Mouse (Mus musculus) left cerebral cortex, adult 2 months (tissue): ENCODE results near the gene Ccnd3. TPM values are rescaled to one million over a fixed set of nuclear protein-coding genes. Genes with fewer than 3 reads are reported as not detected.

Experiments
- DNase-seq, 2 experiments: peaks; one replicate each; pipeline ENCODE4 v3.0.0; 2021 to 2022; ENCODE audit warnings: low spot score in 2 of 2, mixed read lengths in 1 of 2; ENCODE audit errors: extremely low spot score in 1 of 2
- H3K27ac ChIP-seq: fragments of 200-600 bp; 2 replicates; pipeline ENCODE4 v1.8.1; 2022
- H3K4me3 ChIP-seq: fragments of 200-600 bp; 2 replicates; pipeline ENCODE4 v1.8.1; 2022
- CTCF ChIP-seq: fragments of 200-600 bp; IDR thresholded peaks from 2 replicates; pipeline ENCODE4 v1.8.1; 2022; ENCODE audit warnings: antibody characterized with exemption, mild to moderate bottlenecking, moderate library complexity
- intact Hi-C: fragments of 180-260 bp; cut with DNase I; formaldehyde crosslinking; loops from one replicate; pipeline ENCODE4 v1.15.1; 2025
- total RNA-seq, 2 experiments: library from RNA; stranded (reverse); gene quantifications; 2 replicates each; pipeline ENCODE4 v1.2.3; 2021

Ccnd3 gene
- total RNA-seq, 2 experiments from 2014 or later, result 38.2 to 38.4 TPM

GRCm38 (mm10) chr17:47468466-47468865, 36.4 kb upstream of the Ccnd3 start:
- DNase-seq, result no peak
- no peak; the same call in 1 of the 2 replicates for TF ChIP-seq CTCF
- no peak overlapping the region for H3K4me3 ChIP-seq
- no peak overlapping the region for H3K27ac ChIP-seq
- intact Hi-C loops, result no loop called here

- no peak for TF ChIP-seq CTCF
- Histone ChIP-seq H3K27ac (no peak overlapping the region), H3K4me3 (no peak overlapping the region)
- intact Hi-C loops, result no loop called here
- no peak for DNase-seq
Measured at GRCm38 (mm10) chr17:47469642-47470041, 35.2 kb upstream of the Ccnd3 start.

DNA sequence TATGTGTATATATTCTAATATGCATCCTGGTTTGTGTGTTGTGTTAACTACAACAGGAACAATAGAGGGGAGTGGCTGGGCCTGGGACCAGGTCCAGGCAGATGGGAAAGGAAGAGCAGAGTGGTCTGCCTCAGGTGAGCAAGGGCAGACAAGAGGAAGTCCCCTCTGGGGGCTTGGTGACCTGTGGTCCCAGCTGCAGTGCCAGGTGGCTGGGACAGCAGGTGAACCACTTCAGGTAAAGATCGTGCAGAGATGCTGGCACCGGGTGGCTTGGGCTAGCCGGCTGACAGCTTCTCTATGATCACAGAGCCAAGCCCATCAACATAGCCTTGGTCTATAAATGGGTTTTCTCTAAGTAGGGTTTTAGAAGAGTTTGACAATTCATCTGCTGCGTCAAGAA, 34.7 kb upstream of the Ccnd3 start:
- DNase-seq, result no peak
- Histone ChIP-seq H3K27ac (no peak overlapping the region), H3K4me3 (no peak overlapping the region)
- no peak for TF ChIP-seq CTCF
- intact Hi-C loops, result no loop called here

DNA sequence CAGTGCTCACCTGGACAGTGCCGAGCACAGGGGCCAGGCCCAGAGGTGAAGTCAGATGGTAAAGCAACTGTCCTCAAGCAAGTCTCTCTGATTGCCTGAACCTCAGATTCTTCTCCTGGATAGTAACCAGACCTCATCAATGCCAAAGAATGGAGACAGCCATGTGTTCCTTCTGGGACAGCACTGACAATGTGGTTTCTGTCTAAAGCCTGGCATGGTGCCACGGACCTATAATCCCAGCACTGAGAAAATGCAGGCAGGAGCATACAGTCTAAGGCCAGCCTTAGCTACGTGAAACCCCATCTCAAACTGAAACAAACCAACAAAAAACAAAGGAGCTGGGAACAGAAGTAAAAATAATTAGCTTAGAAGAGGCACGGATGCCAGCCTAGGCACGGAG, 34.2 kb upstream of the Ccnd3 start:
- DNase-seq, result no peak
- H3K4me3 ChIP-seq, result no peak overlapping the region
- H3K27ac ChIP-seq, result no peak overlapping the region
- intact Hi-C loops, result no loop called here
- no peak for TF ChIP-seq CTCF

GRCm38 (mm10) chr17:47472435-47473350, 32.2 kb upstream of the Ccnd3 start:
- H3K4me3 ChIP-seq, result no peak overlapping the region
- TF ChIP-seq CTCF, result no peak
- H3K27ac ChIP-seq, result no peak overlapping the region
- intact Hi-C loops, result no loop called here
- no peak for DNase-seq

- peak; percentile 86 for TF ChIP-seq CTCF
Measured at GRCm38 (mm10) chr17:47473434-47473974, 31.3 kb upstream of the Ccnd3 start.

DNA sequence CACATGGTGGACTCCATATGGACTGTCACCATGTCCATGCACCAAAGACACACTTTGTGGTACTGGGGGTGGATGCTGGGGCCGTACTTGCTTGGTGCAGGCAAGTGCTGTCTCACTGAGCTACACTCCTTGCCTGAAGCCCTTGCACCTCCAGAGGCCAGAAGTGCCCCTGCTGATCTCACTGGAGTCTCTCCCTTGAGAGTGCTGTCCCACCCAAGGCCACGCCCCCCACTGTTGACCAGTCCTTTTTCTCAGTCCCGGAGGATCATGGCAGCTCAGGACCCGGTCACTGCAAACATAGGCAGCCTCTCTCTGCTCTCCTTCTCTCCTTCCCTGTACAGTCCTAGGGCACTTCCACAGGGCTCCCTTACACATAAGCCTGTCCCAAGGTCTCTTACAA, 30.6 kb upstream of the Ccnd3 start:
- no peak for DNase-seq
- Histone ChIP-seq H3K27ac (no peak overlapping the region), H3K4me3 (no peak overlapping the region)
- intact Hi-C loops, result no loop called here
- TF ChIP-seq CTCF, result no peak

More at GRCm38 (mm10) chr17:47473434-47473974, 31.3 kb upstream of the Ccnd3 start:
- DNase-seq, result peak in 1 of 2 experiments; percentile 56
- Histone ChIP-seq H3K4me3 (no peak overlapping the region), H3K27ac (no peak overlapping the region)
- intact Hi-C loops, result no loop called here

- intact Hi-C loops, result no loop called here
- DNase-seq, result no peak
- H3K27ac ChIP-seq, result no peak overlapping the region
- no peak for TF ChIP-seq CTCF
- no peak overlapping the region for H3K4me3 ChIP-seq
Measured at GRCm38 (mm10) chr17:47475181-47475580, 29.7 kb upstream of the Ccnd3 start.

DNA sequence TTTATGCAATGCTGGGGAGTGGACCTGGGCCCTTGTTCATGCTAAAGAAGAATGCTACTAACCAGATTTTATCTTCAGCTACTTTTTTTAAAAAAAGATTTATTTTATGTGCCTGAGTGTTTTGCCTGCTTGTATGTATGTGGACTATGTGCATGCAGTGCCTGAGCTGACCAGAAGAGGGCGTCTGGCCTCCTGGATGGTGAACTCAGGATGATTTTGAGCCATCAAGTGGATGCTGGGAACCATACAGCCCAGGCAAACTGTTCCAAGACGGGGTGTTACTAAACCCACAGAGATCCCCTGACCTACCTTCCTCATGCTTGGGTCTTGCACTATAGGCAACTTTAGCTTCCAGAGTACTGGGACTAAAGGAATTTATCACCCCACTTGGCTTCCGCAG, 29.1 kb upstream of the Ccnd3 start:
- Histone ChIP-seq H3K27ac (no peak overlapping the region), H3K4me3 (no peak overlapping the region)
- peak; percentile 28 for TF ChIP-seq CTCF
- intact Hi-C loops, result no loop called here
- no peak for DNase-seq

DNA sequence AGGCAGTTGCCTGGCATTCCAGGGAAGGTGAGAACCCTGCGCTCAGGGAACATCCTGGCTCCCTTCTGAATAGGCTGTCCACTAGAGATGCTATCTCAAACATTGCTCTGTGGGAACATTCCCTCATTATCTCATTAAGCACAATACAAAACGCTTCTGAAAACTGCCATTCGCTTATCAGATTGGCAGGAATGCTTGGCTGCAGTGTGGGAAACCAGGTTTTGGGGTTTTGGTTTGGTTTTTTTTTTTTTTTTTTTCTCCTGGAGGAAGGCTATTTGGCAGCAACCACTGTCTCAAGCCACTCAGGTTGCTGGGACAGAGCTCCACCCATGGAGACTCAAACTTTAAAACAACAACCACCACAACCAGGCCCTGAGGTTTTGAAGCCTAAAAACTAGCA, 25.0 kb upstream of the Ccnd3 start:
- Histone ChIP-seq H3K4me3 (no peak overlapping the region), H3K27ac (no peak overlapping the region)
- intact Hi-C loops, result loop anchor here (5.0 kb wide), 2 partner anchors 73 to 93 kb away; partner anchors contain the start of gene Guca1b
- no peak for TF ChIP-seq CTCF
- DNase-seq, result no peak

DNA sequence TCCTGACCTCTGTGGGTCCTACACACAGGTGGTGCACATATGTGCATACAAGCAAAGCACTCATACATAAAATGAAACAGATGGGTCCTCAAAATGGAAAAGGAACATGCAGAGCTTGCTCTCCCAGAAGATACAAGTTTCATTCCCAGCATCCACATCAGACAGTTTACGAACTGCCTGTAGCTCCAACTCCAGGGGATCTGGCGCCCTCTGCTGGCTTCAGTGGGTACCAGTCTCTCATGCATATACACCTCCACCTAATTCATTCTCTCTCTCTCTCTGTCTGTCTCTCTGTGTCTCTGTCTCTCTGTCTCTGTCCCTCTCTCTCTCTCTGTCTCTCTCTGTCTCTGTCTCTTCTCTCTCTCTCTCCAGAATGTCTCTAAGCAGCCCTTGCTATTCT, 22.4 kb upstream of the Ccnd3 start:
- Histone ChIP-seq H3K27ac (no peak overlapping the region), H3K4me3 (no peak overlapping the region)
- TF ChIP-seq CTCF, result peak; percentile 65
- intact Hi-C loops, result loop anchor here (5.0 kb wide), 2 partner anchors 75 to 95 kb away; partner anchors contain the start of gene Guca1b
- DNase-seq, result peak in 1 of 2 experiments; percentile 39

DNA sequence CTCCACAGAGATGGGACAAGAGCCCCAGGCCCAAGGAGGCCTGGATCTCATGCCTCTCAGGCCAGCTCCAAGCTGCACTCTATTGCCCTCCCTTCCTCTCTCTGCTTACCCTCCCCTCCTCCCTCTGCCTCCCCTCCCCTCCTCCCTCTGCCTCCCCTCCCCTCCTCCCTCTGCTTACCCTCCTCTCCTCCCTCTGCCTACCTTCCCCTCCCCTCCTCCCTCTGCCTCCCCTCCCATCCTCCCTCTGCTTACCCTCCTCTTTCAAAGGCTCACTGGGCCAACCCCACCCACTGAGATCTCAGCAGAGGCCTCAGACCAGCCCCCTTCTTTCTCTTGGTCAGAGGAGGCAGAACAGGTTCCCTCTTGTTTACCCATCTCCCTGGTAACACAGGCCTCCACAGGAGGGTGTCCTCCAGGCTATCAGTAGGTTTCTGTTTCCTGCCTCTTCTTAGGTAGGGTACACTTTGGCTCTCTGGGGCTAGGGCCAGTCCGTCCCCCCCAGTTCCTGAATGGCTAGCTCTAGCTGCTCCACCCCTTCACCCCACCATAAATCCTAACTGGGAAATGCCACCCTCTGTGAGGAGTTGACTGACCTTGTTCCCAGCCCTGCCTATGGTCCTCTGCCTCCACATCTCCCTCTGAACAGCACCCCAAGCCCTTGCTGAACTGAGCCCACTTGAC, 20.5 kb upstream of the Ccnd3 start:
- no peak for TF ChIP-seq CTCF
- no peak overlapping the region for H3K27ac ChIP-seq
- no peak overlapping the region for H3K4me3 ChIP-seq
- no peak for DNase-seq
- intact Hi-C loops, result loop anchor here (5.0 kb wide), 2 partner anchors 77 to 97 kb away; partner anchors contain the start of gene Guca1b
